Mouse (Mus musculus) cerebellum, postnatal 25 days (tissue): ENCODE data around the gene Vps25.
A peak's percentile ranks its signal among the peaks of the same experiment; 100 is the strongest.

ENCODE experiments used
- DNase-seq, 2 experiments: peaks; one replicate each; pipeline ENCODE4 v3.0.0; 2021; ENCODE audit warnings: mixed read lengths in 2 of 2

Gene Vps25

GRCm38 (mm10) chr11:101253613-101254389, at the start of gene Vps25:
Gene Vps25, plus strand, starts transcription at chr11:101253707.
- peak; percentile 86 to 90 for DNase-seq

DNA sequence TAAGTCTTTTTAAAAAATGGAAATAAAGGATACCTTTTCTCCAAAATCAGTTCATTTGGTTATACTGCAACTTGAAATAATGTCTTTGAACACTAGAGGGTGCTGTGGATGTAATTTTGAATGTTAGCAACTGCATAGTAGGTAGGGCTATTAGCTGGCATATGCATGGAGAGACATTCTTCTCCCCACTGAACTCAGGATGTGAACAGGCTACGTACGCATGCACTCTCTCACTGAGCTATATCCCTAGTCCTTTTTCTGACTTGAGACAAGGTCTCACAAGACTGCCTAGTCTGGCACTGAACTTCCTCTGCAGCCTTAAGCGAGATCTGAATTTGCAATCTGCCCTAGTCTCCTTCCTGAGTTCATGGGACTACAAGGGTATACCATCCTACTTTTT, 41.5 kb upstream of the Vps25 start:
- peak; percentile 23 to 32 for DNase-seq

DNA sequence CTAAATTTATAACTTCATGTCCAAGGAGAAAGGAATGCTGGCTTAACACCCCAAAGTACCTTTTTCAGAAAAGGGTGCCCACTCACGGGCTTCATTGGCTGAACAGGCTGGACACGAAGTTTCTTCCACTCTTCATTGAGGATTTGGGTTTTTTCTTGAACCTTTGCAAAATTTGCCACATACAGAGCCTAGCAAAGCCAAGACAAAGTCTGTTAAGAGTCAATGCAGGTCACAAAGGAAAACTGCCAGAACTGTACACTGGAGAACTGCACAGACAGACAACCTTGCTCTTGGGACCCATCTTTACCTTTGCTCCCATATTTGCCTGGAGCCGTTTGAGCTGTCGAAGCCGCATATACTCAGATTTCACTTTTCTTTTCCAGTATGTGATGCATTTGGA, 36.6 kb upstream of the Vps25 start:
- DNase-seq: no peak

DNA sequence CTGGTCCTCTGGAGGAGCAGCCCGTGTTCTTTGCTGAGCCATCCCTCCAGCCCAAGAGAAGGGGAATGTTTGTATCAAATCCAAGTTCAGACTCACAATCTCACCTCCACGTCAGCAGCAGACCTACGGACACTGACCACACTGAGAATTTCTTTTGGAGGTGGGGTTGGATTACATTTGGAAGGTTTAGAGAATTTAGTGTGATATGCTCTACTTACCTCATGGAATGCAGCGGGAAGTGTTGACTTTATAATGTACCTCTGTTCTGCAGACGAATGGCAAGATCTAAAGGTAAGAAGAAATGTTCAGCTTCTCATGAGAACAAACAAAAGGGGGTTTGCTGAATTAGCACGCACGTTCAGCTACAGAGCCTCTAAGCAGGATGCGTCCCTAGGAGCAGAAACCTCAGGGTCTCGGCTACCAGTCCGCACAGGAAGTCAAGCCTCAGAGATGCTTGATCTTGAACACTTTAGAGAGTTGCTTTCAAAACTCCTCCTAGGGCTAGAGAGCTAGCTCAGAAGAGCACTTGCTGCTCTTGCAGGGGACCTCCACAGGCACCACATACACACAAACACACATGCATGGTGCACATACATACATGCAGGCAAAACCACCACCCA, 35.0 kb upstream of the Vps25 start:
- no peak for DNase-seq

DNA sequence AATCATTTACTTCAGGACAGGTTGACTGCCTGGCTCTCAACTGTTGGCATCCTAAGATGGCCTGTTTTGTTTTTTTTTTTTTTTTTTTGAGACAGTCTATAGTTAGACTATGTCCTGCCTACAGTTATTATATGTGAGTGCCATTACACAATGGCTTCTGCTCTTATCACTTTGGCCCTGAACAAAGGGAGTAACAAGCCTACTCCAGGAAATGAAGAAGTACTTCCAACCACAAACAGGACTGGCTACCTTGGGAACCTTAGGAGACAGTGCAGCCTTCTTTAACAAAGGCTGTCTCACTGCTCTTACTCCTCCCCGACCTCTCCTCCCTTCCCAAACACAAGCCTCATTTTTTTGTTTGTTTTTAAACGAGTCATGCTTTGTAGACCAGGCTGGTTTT, 32.7 kb upstream of the Vps25 start:
- DNase-seq: no peak

DNA sequence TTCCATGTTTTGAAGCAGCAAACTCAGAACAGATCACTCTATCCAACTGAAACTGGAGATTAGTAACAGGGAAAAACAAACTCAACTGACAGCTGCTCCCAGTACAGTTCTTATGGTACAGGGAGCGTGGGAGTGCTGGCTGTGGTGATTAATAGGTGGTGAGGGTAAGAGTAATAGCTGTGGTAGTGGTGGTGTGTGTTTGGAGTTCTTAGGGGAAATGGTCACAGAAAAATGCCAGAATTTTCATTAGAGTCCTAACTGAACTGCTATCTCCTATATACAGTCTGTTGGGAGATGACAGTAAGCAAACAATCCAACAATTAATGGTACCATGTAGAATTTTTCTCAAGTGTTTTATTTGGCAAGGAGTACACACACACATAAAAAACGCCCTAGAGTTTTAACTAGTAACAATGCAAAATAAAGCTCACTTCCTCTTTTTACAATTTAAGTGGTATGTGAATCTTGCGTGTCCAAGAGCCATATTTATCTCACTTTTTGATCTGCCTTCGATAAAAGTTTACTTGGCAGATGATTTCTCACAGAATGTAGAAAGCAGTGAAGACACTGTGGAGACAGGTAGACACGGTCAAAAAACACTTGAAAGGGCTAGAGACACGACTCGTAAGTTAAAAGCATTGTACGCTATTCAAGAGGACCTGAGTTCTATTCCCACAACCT, 32.1 kb upstream of the Vps25 start:
- DNase-seq: no peak

DNA sequence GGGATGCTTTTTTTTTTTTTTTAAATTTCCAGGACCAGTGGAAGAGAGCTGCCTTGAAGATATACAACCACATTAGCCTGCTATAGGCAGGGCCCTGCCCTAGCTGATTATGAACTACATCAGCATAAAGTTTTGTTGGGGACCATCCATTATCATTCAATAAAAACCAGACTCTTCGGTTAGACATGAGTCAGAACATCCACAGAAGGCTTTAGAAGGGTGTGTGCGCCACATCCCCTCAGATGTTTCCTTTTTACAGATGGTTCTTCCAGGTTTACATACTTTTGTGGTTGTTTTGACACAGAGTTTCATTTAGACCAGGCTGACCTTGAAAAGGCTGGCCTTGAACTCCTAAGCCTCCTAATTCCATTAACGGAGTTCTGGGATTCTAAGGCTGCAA, 29.2 kb upstream of the Vps25 start:
- DNase-seq: no peak

DNA sequence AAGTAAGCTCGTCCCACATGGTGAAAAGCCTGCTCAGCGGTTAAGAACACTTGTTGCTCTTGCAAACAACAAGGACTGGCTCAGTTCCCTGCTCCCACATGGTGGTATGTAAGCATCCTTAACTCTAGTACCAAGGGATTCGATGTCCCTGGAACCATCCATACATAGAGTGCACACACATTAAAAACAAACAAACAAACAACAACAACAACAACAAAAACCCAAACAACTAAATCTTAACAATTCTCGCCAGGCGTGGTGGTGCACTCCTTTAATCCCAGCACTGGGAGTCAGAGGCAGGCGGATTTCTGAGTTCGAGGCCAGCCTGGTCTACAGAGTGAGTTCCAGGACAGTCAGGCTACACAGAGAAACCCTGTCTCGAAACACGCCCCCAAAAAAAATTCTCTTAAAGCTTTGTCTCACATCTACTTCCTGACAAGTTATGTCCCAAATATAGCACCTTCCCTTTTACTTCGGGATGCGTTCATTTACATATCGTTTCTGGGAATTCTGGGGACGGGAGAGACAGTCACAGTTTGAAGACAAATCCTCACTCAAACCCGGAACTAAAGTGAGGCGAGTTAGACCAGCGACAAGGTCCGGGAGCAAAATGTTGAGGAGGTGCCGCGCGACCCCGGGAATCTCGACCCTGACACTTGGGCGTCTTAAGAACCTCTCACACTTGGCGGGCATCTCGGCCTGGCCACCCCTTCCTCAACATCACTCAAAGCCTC, 28.0 kb upstream of the Vps25 start:
- DNase-seq: no peak

DNA sequence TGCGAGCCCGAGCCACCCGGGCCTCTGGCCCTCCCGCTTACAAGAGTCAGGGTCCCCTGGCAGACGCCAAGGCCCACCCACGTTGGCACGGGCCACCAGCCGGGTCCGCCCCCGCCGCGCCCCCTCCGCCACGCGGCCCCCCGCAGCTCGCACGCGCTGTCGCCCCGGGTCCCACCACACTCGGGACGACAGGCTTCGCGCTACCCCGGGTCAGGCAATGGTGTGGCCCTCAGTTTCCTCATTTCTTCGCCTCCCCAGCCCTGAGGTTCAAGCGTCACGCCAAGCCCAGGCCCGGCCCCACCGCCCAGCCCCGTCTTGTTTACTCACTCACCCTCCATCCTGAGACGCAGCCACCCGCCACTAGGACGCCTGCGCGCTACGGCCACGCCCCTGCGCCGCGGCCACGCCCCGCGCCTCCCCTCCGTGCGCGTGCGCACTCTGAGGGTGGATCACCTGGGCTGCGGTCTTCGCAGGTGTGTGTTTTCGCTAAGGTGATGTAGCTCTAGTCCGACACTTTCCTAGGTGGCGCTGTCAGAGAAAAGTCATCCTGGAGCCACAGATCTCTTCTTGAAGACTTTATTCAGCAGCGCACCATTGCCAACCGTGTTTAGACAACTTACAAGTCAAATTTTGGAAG, 27.3 kb upstream of the Vps25 start, which contains the start of gene Ezh1:
Gene Ezh1 (minus strand): TSS at position 399 of the 637 bp plus-strand sequence.
- peak; percentile 97 for DNase-seq

DNA sequence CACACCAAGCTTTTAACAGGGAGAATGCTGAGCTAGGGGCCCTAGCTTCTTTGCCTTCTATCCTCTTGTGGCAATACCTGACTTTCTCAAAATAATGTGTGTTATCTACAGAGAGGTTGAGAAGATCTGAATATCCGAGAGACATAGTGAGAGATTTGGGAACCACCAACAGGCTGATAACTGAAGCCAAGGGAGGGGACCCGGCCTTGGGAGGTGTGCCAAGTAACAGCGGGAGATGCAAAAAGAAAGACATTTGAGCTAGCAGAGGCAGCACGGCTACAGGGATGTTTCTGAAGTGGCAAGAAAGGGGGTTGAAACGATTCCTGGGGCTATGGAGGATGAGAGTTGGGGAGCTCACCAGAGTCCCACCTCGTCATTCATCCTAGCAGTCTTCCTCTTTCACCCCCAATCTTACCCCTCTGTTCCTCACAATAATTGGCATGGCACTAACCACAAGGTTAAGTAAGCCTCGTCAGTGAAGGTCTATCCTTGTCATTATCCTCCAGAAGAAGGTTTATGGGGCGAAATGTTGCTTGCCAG, 24.1 kb upstream of the Vps25 start:
- DNase-seq: peak in 1 of 2 experiments; percentile 36

GRCm38 (mm10) chr11:101230061-101230511, 23.4 kb upstream of the Vps25 start:
- no peak for DNase-seq

DNA sequence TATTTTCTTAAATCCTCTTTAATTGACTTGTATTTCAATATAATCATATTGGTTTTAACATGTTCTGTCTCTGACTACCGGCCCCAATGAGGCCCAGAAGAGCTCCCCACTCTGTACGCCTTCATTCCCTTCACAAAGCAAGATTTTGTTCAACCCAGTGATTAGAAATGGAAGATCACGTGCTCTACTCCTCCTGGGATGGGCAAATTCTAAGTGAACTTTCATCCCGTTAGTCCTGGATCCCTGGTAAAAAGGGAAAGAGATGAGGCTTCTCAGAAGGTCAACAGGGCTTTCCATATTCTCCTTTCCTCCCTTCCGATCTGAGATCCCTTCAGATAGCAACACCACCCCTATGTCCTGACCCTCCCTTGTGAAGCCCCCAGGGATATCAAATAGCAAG, 23.0 kb upstream of the Vps25 start:
- no peak for DNase-seq

DNA sequence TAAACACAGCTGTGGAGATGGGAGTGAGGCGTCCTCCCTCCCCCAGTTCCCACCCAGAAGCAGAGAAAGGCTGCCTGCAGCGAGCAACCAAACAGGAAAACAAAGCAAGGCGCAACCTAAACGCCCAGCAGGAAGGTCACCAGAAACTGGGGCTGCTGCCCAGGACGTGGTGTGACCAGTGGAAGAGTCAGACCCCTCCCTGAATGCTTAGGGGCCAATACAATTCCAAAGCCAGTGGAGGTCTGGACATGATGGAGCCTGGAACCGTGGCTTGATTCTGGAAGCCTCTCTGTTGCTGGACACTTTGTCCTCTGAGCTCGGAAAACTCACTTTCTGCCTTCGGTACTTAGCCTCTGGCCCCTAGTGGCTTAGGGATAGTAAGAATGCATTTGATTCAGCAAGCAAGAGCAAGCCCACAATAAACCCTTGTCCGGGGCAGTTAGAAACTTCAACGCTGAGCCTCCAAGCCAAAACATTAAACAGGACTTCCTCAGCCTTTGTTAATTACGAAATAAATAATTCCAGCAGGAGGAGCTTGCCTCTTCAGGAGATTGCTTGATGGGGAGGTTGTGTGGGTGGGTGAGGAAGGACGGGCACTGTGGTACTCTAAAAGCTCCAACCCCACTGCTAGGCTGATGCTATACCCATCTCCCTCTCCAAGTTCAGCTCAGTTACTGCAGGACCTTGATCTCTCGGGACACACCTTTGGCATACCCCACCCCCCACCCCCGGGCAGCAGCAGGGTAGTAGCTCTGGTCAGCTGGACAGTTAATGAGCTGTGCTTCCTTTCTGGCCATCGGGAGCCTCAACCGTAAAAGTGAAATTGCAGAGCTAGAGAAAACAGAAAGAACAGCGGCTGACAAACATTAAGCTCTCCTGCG, 22.3 kb upstream of the Vps25 start:
- DNase-seq: peak; percentile 17 to 20

DNA sequence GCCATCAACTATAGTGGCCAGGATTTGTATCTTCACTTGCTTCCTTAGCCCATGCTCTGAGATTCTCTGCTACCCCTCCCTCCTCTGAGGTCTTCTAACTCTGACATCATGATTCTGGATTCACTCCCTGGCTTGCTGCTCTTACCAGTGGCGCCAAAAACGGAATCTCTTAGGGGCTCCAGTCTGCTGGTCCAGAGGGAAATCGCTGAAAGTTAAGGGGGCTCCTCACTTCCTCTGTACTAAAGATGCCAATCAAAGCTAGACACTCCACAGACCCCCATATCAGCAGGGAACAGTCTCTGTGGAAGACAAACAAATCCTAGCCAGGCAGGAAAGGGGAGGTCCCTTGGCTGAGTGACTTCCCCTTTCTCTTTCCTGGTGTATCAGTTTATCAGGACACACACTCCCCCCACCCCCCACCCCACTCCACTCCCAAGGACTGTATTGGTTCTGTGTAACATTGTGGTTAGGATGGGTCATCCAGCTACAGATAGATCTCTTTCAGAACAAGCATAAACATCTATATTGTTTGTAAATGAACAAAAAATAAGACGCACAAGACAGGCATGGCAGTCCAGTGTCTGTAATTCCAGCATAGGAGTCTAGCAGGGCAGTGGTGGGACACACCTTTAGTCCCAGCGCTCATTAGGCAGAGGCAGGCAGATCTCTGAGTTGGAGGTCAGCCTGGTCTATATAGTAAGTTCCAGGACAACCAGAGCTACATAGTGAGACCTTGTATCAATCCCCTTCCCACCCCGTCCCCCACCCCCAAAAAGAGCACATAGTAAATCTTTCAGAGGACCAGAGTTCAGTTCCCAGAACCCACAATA, 21.3 kb upstream of the Vps25 start:
- DNase-seq: no peak

DNA sequence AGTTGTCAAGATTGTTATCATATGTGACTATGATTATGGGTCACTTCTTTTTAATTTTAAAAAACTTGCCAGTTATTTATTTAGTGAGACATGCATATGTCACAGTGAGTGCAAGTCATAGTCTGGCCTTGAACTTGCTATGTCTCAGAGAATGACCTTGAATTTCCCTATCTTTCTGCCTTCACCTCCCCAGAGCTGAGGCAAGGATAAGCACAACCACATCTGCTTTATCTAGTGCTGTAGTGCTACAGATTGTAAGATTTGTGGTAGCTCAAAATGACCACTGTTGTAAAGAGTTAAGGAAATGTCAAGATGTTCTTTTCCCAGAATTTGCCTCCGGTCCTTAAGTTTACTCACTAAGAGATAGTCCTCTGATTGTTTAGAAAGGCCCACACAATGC, 20.3 kb upstream of the Vps25 start:
- no peak for DNase-seq

- DNase-seq: no peak
Observed at GRCm38 (mm10) chr11:101234124-101234523, 19.4 kb upstream of the Vps25 start.

DNA sequence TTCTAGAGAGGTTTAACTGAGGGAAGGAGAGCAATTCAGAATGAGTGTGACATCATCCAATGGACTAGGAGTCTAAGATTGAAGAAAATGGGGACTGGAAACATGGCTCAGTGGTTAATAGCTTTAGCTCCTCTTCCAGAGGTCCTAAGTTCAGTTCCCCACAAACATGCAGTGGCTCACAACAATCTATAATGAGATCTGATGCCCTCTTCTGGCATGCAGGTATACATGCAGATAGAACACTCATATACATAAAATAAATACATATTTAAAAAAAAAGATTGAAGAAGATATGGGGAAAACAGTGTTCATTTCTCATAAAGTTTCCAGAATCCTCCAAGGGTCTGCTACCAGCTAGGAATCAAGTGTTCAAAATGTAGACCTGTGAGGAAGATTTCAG, 18.1 kb upstream of the Vps25 start:
- no peak for DNase-seq

GRCm38 (mm10) chr11:101236782-101237181, 16.7 kb upstream of the Vps25 start:
- no peak for DNase-seq

GRCm38 (mm10) chr11:101238071-101238647, 15.3 kb upstream of the Vps25 start:
- no peak for DNase-seq

- no peak for DNase-seq
Observed at GRCm38 (mm10) chr11:101245071-101245470, 8.4 kb upstream of the Vps25 start.
